Mouse (Mus musculus) limb, embryonic 13.5 days (tissue): Measurements from ENCODE around the gene Zfand3. TPM values are rescaled to one million over a fixed set of nuclear protein-coding genes. Genes with fewer than 3 reads are reported as not detected.

Source experiments
- ATAC-seq: fragments of 200-750 bp; cut with Nextera tagmentation; 2 replicates; pipeline ENCODE4 v1.8.0; 2017; ENCODE audit warnings: low read depth, moderate number of reproducible peaks, moderate TSS enrichment; ENCODE audit not compliant: low FRiP score
- H3K27ac ChIP-seq: fragments of 300-500 bp; sonication (generic); 2 replicates; pipeline ENCODE4 v1.5.1; 2015; ENCODE audit warnings: inconsistent platforms, mild to moderate bottlenecking, moderate library complexity
- H3K27me3 ChIP-seq: fragments of 300-500 bp; sonication (generic); 2 replicates; pipeline ENCODE4 v1.6.1; 2015; ENCODE audit warnings: mild to moderate bottlenecking, inconsistent platforms
- H3K36me3 ChIP-seq: fragments of 300-500 bp; sonication (generic); 2 replicates; pipeline ENCODE4 v1.6.1; 2015; ENCODE audit warnings: inconsistent platforms, mild to moderate bottlenecking, moderate library complexity
- H3K4me1 ChIP-seq: fragments of 300-500 bp; sonication (generic); 2 replicates; pipeline ENCODE4 v1.6.1; 2015; ENCODE audit warnings: inconsistent platforms
- H3K4me2 ChIP-seq: fragments of 300-500 bp; sonication (generic); replicated peaks from 2 replicates; pipeline ENCODE4 v1.6.1; 2015; ENCODE audit warnings: inconsistent platforms, mild to moderate bottlenecking, moderate library complexity
- H3K4me3 ChIP-seq: fragments of 300-500 bp; sonication (generic); 2 replicates; pipeline ENCODE4 v1.5.1; 2015; ENCODE audit warnings: moderate library complexity, mild to moderate bottlenecking, inconsistent platforms
- H3K9ac ChIP-seq: fragments of 300-500 bp; sonication (generic); 2 replicates; pipeline ENCODE4 v1.6.1; 2015; ENCODE audit warnings: mild to moderate bottlenecking, inconsistent platforms
- H3K9me3 ChIP-seq: fragments of 300-500 bp; sonication (generic); 2 replicates; pipeline ENCODE4 v1.6.1; 2016; ENCODE audit warnings: inconsistent platforms
- WGBS: fragments of 180-500 bp; shearing (Covaris S2); methylation state at CpG from one replicate; pipeline ENCODE4 v1.1.7; 2015; 5-methylcytosine and 5-hydroxymethylcytosine counted together
- polyA plus RNA-seq: library from polyadenylated mRNA; unstranded; fragments of >200 nt; fragmentation: Nextera tagmentation; extraction: Ambion mirVana; gene quantifications from 2 replicates; pipeline ENCODE4 v1.2.1, GENCODE M21; 2015

Zfand3 gene
- polyA plus RNA-seq, 1 experiment from 2014 or later = 63.0 TPM

- Histone ChIP-seq H3K27ac (no peak overlapping the region), H3K4me3 (no peak overlapping the region), H3K4me2 (no peak overlapping the region), H3K9me3 (no peaks in the 10 kb centered on the region), H3K4me1 (peaks cover 20% of the 10 kb centered on the region), H3K27me3 (no peaks in the 10 kb centered on the region), H3K36me3 (peaks cover 11% of the 10 kb centered on the region), H3K9ac (no peak overlapping the region)
- ATAC-seq = no peak
- 86% methylated on average over 5 of the region's 5 CpGs for WGBS
These were observed 54.5 kb downstream of the Zfand3 start for GRCm38 (mm10) chr17:30059066-30059465.

GRCm38 (mm10) chr17:30061100-30061837 lies 56.7 kb downstream of the Zfand3 start:
- H3K4me1 ChIP-seq = peaks cover 26% of the 10 kb centered on the region
- H3K27ac ChIP-seq = no peak overlapping the region
- ATAC-seq = no peak
- no peak overlapping the region for H3K4me3 ChIP-seq
- no peak overlapping the region for H3K9ac ChIP-seq
- WGBS = 84% methylated on average over 8 of the region's 8 CpGs
- no peaks in the 10 kb centered on the region for H3K27me3 ChIP-seq
- no peaks in the 10 kb centered on the region for H3K36me3 ChIP-seq
- no peaks in the 10 kb centered on the region for H3K9me3 ChIP-seq
- H3K4me2 ChIP-seq = no peak overlapping the region

GRCm38 (mm10) chr17:30063849-30064248 lies 59.3 kb downstream of the Zfand3 start:
- no peaks in the 10 kb centered on the region for H3K9me3 ChIP-seq
- peaks cover 5% of the 10 kb centered on the region for H3K36me3 ChIP-seq
- H3K4me3 ChIP-seq = no peak overlapping the region
- no peaks in the 10 kb centered on the region for H3K27me3 ChIP-seq
- H3K4me1 ChIP-seq = peaks cover 25% of the 10 kb centered on the region
- H3K27ac ChIP-seq = no peak overlapping the region
- H3K4me2 ChIP-seq = no peak overlapping the region
- 30% methylated on average over 3 of the region's 3 CpGs for WGBS
- no peak overlapping the region for H3K9ac ChIP-seq
- ATAC-seq = no peak

- Histone ChIP-seq H3K27ac (no peak overlapping the region), H3K4me1 (peaks cover 21% of the 10 kb centered on the region), H3K4me2 (no peak overlapping the region), H3K9ac (no peak overlapping the region), H3K4me3 (no peak overlapping the region), H3K27me3 (no peaks in the 10 kb centered on the region), H3K36me3 (peaks cover 5% of the 10 kb centered on the region), H3K9me3 (no peaks in the 10 kb centered on the region)
- WGBS = 24% methylated on average over 4 of the region's 4 CpGs
- ATAC-seq = no peak
These were observed 60.2 kb downstream of the Zfand3 start for GRCm38 (mm10) chr17:30064746-30065145.

GRCm38 (mm10) chr17:30069776-30070175 lies 65.2 kb downstream of the Zfand3 start:
- 77% methylated on average over 3 of the region's 3 CpGs for WGBS
- no peak for ATAC-seq

GRCm38 (mm10) chr17:30070631-30071030 lies 66.1 kb downstream of the Zfand3 start:
- Histone ChIP-seq H3K4me1 (peaks cover 15% of the 10 kb centered on the region), H3K9ac (no peak overlapping the region), H3K4me2 (no peak overlapping the region), H3K9me3 (no peaks in the 10 kb centered on the region), H3K4me3 (no peak overlapping the region), H3K27ac (no peak overlapping the region), H3K36me3 (peaks cover 12% of the 10 kb centered on the region), H3K27me3 (no peaks in the 10 kb centered on the region)
- ATAC-seq = no peak
- 76% methylated on average over 5 of the region's 5 CpGs for WGBS

More at GRCm38 (mm10) chr17:30069776-30070175, 65.2 kb downstream of the Zfand3 start:
- H3K9ac ChIP-seq = no peak overlapping the region
- no peak overlapping the region for H3K4me3 ChIP-seq
- no peak overlapping the region for H3K27ac ChIP-seq
- H3K9me3 ChIP-seq = no peaks in the 10 kb centered on the region
- H3K27me3 ChIP-seq = no peaks in the 10 kb centered on the region
- peaks cover 11% of the 10 kb centered on the region for H3K4me1 ChIP-seq
- H3K4me2 ChIP-seq = no peak overlapping the region
- H3K36me3 ChIP-seq = peaks cover 12% of the 10 kb centered on the region

- H3K9me3 ChIP-seq = no peaks in the 10 kb centered on the region
- peaks cover 12% of the 10 kb centered on the region for H3K36me3 ChIP-seq
- H3K4me3 ChIP-seq = no peak overlapping the region
- no peaks in the 10 kb centered on the region for H3K27me3 ChIP-seq
- no peak overlapping the region for H3K9ac ChIP-seq
- no peak overlapping the region for H3K4me2 ChIP-seq
- H3K27ac ChIP-seq = no peak overlapping the region
- H3K4me1 ChIP-seq = peaks cover 20% of the 10 kb centered on the region
- no peak for ATAC-seq
- 89% methylated on average over 3 of the region's 3 CpGs for WGBS
These were observed 68.1 kb downstream of the Zfand3 start for GRCm38 (mm10) chr17:30072613-30073012.

GRCm38 (mm10) chr17:30075896-30076295 lies 71.4 kb downstream of the Zfand3 start:
- ATAC-seq = no peak
- Histone ChIP-seq H3K9ac (no peak overlapping the region), H3K27ac (no peak overlapping the region), H3K4me1 (peaks cover 20% of the 10 kb centered on the region), H3K4me2 (no peak overlapping the region), H3K4me3 (no peak overlapping the region), H3K27me3 (no peaks in the 10 kb centered on the region), H3K36me3 (peaks cover 6% of the 10 kb centered on the region; the same call in 1 of the 2 replicates), H3K9me3 (no peaks in the 10 kb centered on the region)
- WGBS = 57% methylated on average over 5 of the region's 5 CpGs

GRCm38 (mm10) chr17:30084007-30084406 lies 79.5 kb downstream of the Zfand3 start:
- ATAC-seq = no peak

GRCm38 (mm10) chr17:30086695-30087094 lies 82.2 kb downstream of the Zfand3 start:
- Histone ChIP-seq H3K4me1 (peaks cover 3% of the 10 kb centered on the region; the same call in 1 of the 2 replicates), H3K9me3 (no peaks in the 10 kb centered on the region), H3K9ac (no peak overlapping the region), H3K27ac (no peak overlapping the region), H3K36me3 (peaks cover 9% of the 10 kb centered on the region), H3K4me2 (no peak overlapping the region), H3K4me3 (no peak overlapping the region), H3K27me3 (no peaks in the 10 kb centered on the region)
- ATAC-seq = no peak
- WGBS = 80% methylated on average over 7 of the region's 7 CpGs

More at GRCm38 (mm10) chr17:30084007-30084406, 79.5 kb downstream of the Zfand3 start:
- H3K4me2 ChIP-seq = no peak overlapping the region
- no peaks in the 10 kb centered on the region for H3K27me3 ChIP-seq
- H3K36me3 ChIP-seq = peaks cover 9% of the 10 kb centered on the region
- H3K9me3 ChIP-seq = no peaks in the 10 kb centered on the region
- H3K4me3 ChIP-seq = no peak overlapping the region
- no peak overlapping the region for H3K27ac ChIP-seq
- 69% methylated on average over 4 of the region's 4 CpGs for WGBS
- H3K9ac ChIP-seq = no peak overlapping the region
- peaks cover 3% of the 10 kb centered on the region; the same call in 1 of the 2 replicates for H3K4me1 ChIP-seq

- Histone ChIP-seq H3K4me1 (peaks cover 3% of the 10 kb centered on the region; the same call in 1 of the 2 replicates), H3K36me3 (peaks cover 7% of the 10 kb centered on the region; the same call in 1 of the 2 replicates), H3K27me3 (no peaks in the 10 kb centered on the region), H3K27ac (no peak overlapping the region), H3K9me3 (no peaks in the 10 kb centered on the region), H3K4me2 (no peak overlapping the region), H3K4me3 (no peak overlapping the region), H3K9ac (no peak overlapping the region)
- no peak for ATAC-seq
- WGBS = 97% methylated on average over 3 of the region's 3 CpGs
These were observed 83.9 kb downstream of the Zfand3 start for GRCm38 (mm10) chr17:30088431-30088830.

- 74% methylated on average over 3 of the region's 3 CpGs for WGBS
- H3K27ac ChIP-seq = no peak overlapping the region
- no peak overlapping the region for H3K4me3 ChIP-seq
- peaks cover 15% of the 10 kb centered on the region; the same call in 1 of the 2 replicates for H3K36me3 ChIP-seq
- H3K4me1 ChIP-seq = no peaks in the 10 kb centered on the region
- H3K4me2 ChIP-seq = no peak overlapping the region
- no peaks in the 10 kb centered on the region for H3K27me3 ChIP-seq
- no peak for ATAC-seq
- H3K9me3 ChIP-seq = peaks cover 1% of the 10 kb centered on the region
- H3K9ac ChIP-seq = no peak overlapping the region
These were observed 85.9 kb downstream of the Zfand3 start for GRCm38 (mm10) chr17:30090416-30090815.
